Mouse (Mus musculus): ENCODE measurements around the gene Klhl29. TPM values are rescaled to one million over a fixed set of nuclear protein-coding genes. Genes with fewer than 3 reads are reported as not detected.

Gene Klhl29
- polyA plus RNA-seq, 2 experiments: 4.9 to 14.0 TPM

DNA sequence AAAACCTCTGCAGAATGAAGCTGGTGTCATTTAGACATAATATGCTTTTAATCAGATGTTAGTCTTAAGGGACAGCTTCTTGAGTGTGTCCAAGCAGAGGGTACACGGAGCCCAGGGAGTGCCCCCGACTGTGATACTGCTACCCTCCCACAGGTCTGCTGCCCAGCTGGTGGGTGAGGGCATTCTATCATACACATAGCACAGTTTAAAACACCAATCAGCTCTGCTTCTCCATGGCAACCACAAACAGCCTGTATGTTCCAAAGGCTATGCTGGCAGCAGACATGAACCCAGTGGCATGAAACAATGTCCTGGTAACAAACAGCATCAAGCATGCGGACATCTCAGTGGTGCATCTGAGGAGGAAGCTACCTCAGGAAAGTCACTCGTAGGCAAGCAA lies 192.9 kb downstream of the Klhl29 start:
- Histone ChIP-seq H3K4me3 (replicated peaks; ENCODE audit: low read length) (no peak overlapping the region), H3K27ac (replicated peaks; ENCODE audit: low read depth, low read length) (no peak overlapping the region), H3K9me3 (ENCODE audit: control insufficient read depth, low read length) (no peaks in the 10 kb centered on the region), H3K27me3 (ENCODE audit: control insufficient read depth, insufficient read depth, low read length) (no peaks in the 10 kb centered on the region), H3K4me1 (ENCODE audit: control insufficient read depth, insufficient read depth, low read length) (peaks cover 21% of the 10 kb centered on the region), H3K9ac (ENCODE audit: low read depth, low read length, severe bottlenecking) (no peak overlapping the region), H3K4me2 (replicated peaks; ENCODE audit: low read depth, low read length, severe bottlenecking) (no peak overlapping the region), H3K36me3 (ENCODE audit: control insufficient read depth, insufficient read depth, low read length) (no peaks in the 10 kb centered on the region)
- no peak for TF ChIP-seq POLR2A (IDR thresholded peaks at IDR 0.05; ENCODE audit: borderline replicate concordance, extremely low read depth, insufficient read depth, insufficient read length)
- no peak for ATAC-seq (ENCODE audit: low FRiP score, low read depth)
- WGBS: 81% methylated on average over 4 of the region's 4 CpGs
- DNase-seq (ENCODE audit: low spot score): no peak

DNA sequence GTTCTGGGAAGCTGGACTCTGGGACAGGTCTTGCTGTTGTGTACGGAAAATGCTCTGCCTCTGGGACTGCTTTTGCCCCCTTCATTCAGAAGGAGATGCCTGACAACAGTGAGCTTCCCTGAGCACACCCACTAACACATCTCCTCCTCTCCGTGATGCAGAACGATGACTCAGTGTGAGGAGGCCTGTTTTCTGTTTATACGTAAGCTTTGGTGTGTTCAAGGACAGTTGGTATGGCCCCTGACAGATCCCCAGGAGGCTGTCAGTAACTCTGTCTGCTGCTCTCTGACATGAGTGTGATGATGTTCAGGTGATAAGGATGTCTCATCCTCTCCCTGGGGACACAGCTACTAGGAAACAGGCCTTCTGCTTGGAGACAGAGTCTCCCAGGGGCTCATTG lies 193.3 kb downstream of the Klhl29 start:
- H3K4me2 ChIP-seq (replicated peaks; ENCODE audit: low read depth, low read length, severe bottlenecking): no peak overlapping the region
- H3K4me3 ChIP-seq (replicated peaks; ENCODE audit: low read length): no peak overlapping the region
- H3K27ac ChIP-seq (replicated peaks; ENCODE audit: low read depth, low read length): no peak overlapping the region
- WGBS: 70% methylated on average over 4 of the region's 4 CpGs
- no peaks in the 10 kb centered on the region for H3K9me3 ChIP-seq (ENCODE audit: control insufficient read depth, low read length)
- H3K27me3 ChIP-seq (ENCODE audit: control insufficient read depth, insufficient read depth, low read length): no peaks in the 10 kb centered on the region
- H3K4me1 ChIP-seq (ENCODE audit: control insufficient read depth, insufficient read depth, low read length): peaks cover 20% of the 10 kb centered on the region
- ATAC-seq (ENCODE audit: low FRiP score, low read depth) (no peak), DNase-seq (ENCODE audit: low spot score) (no peak)
- TF ChIP-seq POLR2A (IDR thresholded peaks at IDR 0.05; ENCODE audit: borderline replicate concordance, extremely low read depth, insufficient read depth, insufficient read length): no peak
- no peak overlapping the region for H3K9ac ChIP-seq (ENCODE audit: low read depth, low read length, severe bottlenecking)
- no peaks in the 10 kb centered on the region for H3K36me3 ChIP-seq (ENCODE audit: control insufficient read depth, insufficient read depth, low read length)

DNA sequence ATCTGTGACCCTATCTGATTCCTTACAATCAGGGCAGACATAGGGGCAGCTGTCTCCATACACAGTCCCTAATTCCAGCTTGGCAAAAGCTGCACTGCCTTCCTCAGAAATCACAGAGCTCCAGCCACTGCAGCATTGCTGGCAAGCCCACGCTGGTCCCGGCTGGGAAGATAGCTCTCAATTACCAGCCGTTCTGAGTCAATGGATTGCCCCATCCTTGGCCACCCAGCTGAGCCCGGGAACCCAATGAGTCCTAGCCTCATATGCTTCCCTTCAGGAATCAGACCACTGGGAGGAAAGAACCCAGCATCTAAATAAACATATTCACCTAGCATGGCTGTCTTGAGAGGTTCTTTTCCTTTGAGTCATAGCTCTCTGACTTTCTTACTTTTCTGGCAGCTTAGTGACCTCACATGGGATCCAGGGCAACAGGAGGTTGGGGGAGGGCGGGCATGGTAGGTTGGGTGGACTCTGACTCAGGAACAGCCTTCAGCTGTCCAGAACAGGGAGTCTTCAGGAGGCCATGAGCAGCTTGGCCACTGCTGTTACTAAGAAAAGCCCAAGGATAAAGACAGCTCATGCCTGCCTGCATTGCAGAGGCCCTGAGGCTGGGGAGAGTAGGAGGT lies 198.7 kb downstream of the Klhl29 start:
- H3K27me3 ChIP-seq (ENCODE audit: control insufficient read depth, insufficient read depth, low read length): no peaks in the 10 kb centered on the region
- H3K36me3 ChIP-seq (ENCODE audit: control insufficient read depth, insufficient read depth, low read length): no peaks in the 10 kb centered on the region
- 0 out of 2 replicates have a peak overlapping the region, but pooled peaks have one; percentile 38 for H3K27ac ChIP-seq (replicated peaks; ENCODE audit: low read depth, low read length)
- ATAC-seq (ENCODE audit: low FRiP score, low read depth) (no peak), DNase-seq (ENCODE audit: low spot score) (no peak)
- 73% methylated on average over 5 of the region's 5 CpGs for WGBS
- no peak for TF ChIP-seq POLR2A (IDR thresholded peaks at IDR 0.05; ENCODE audit: borderline replicate concordance, extremely low read depth, insufficient read depth, insufficient read length)
- no peaks in the 10 kb centered on the region for H3K9me3 ChIP-seq (ENCODE audit: control insufficient read depth, low read length)
- H3K9ac ChIP-seq (ENCODE audit: low read depth, low read length, severe bottlenecking): no peak overlapping the region
- H3K4me2 ChIP-seq (replicated peaks; ENCODE audit: low read depth, low read length, severe bottlenecking): no peak overlapping the region
- H3K4me3 ChIP-seq (replicated peaks; ENCODE audit: low read length): no peak overlapping the region
- no peaks in the 10 kb centered on the region; the same call in 1 of the 2 replicates for H3K4me1 ChIP-seq (ENCODE audit: control insufficient read depth, insufficient read depth, low read length)

GRCm38 (mm10) chr12:5166141-5166540 lies 209.3 kb downstream of the Klhl29 start:
- DNase-seq (ENCODE audit: low spot score) (peak; percentile 11), ATAC-seq (ENCODE audit: low FRiP score, low read depth) (no peak)
- H3K4me2 ChIP-seq (replicated peaks; ENCODE audit: low read depth, low read length, severe bottlenecking): no peak overlapping the region
- no peaks in the 10 kb centered on the region for H3K36me3 ChIP-seq (ENCODE audit: control insufficient read depth, insufficient read depth, low read length)
- no peak for TF ChIP-seq POLR2A (IDR thresholded peaks at IDR 0.05; ENCODE audit: borderline replicate concordance, extremely low read depth, insufficient read depth, insufficient read length)
- no peaks in the 10 kb centered on the region for H3K9me3 ChIP-seq (ENCODE audit: control insufficient read depth, low read length)
- H3K27me3 ChIP-seq (ENCODE audit: control insufficient read depth, insufficient read depth, low read length): no peaks in the 10 kb centered on the region
- no peak overlapping the region for H3K27ac ChIP-seq (replicated peaks; ENCODE audit: low read depth, low read length)
- H3K9ac ChIP-seq (ENCODE audit: low read depth, low read length, severe bottlenecking): peak overlapping the region; percentile 16; the same call in 1 of the 2 replicates
- no peak overlapping the region for H3K4me3 ChIP-seq (replicated peaks; ENCODE audit: low read length)
- 13% methylated on average over 6 of the region's 6 CpGs for WGBS
- 0 out of 2 replicates have a peak, but pooled peaks cover 2% of the 10 kb centered on the region for H3K4me1 ChIP-seq (ENCODE audit: control insufficient read depth, insufficient read depth, low read length)

DNA sequence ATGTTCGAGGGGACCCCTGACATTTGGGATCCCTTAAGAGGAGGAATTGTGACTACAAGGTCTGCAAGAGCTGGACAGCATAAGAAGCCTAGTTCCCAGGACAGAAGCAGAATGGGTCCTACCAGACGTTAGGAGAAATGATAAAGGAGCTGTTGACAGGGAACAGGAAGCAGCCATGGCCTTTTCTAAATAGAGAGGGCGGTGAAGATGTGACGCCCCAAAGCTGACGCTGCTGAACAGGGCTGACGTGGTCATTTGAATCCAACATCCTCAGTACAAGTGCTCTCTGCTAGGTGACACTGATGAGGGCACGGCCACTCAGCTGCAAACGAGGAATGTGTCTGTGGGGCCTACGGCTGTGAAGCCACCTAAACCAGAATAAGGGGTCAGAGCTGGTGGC lies 210.1 kb downstream of the Klhl29 start:
- H3K27me3 ChIP-seq (ENCODE audit: control insufficient read depth, insufficient read depth, low read length): no peaks in the 10 kb centered on the region
- 50% methylated on average over 9 of the region's 9 CpGs for WGBS
- DNase-seq (ENCODE audit: low spot score): no peak
- H3K27ac ChIP-seq (replicated peaks; ENCODE audit: low read depth, low read length): no peak overlapping the region
- no peaks in the 10 kb centered on the region for H3K36me3 ChIP-seq (ENCODE audit: control insufficient read depth, insufficient read depth, low read length)
- H3K4me1 ChIP-seq (ENCODE audit: control insufficient read depth, insufficient read depth, low read length): 0 out of 2 replicates have a peak, but pooled peaks cover 2% of the 10 kb centered on the region
- no peak overlapping the region for H3K4me2 ChIP-seq (replicated peaks; ENCODE audit: low read depth, low read length, severe bottlenecking)
- H3K4me3 ChIP-seq (replicated peaks; ENCODE audit: low read length): no peak overlapping the region
- no peak overlapping the region for H3K9ac ChIP-seq (ENCODE audit: low read depth, low read length, severe bottlenecking)
- TF ChIP-seq POLR2A (IDR thresholded peaks at IDR 0.05; ENCODE audit: borderline replicate concordance, extremely low read depth, insufficient read depth, insufficient read length): no peak
- ATAC-seq (ENCODE audit: low FRiP score, low read depth): no peak
- H3K9me3 ChIP-seq (ENCODE audit: control insufficient read depth, low read length): no peaks in the 10 kb centered on the region

Data from limb, embryonic 14.5 days (tissue).